Mouse (Mus musculus): ENCODE measurements around the gene Sft2d1. TPM values are rescaled to one million over a fixed set of nuclear protein-coding genes. Genes with fewer than 3 reads are reported as not detected.
A peak's percentile ranks its signal among the peaks of the same experiment; 100 is the strongest.

Sft2d1 gene
- 84.0 and 86.0 TPM in 2 replicates for total RNA-seq (2014; fragmentation: Nextera tagmentation)
- total RNA-seq (2017) = 32.9 and 33.3 TPM in 2 replicates

GRCm38 (mm10) chr17:8310838-8311614 lies at the start of gene Sft2d1:
TSS of gene Sft2d1 (plus strand) at chr17:8311102.
- ATAC-seq (replicated peaks; ENCODE audit: poor library complexity, severe bottlenecking) = peak; percentile 94

- peak; percentile 81 for ATAC-seq (replicated peaks; ENCODE audit: poor library complexity, severe bottlenecking)
Observed at GRCm38 (mm10) chr17:8264638-8265037, 46.3 kb upstream of the Sft2d1 start.

GRCm38 (mm10) chr17:8272054-8272749 lies 38.7 kb upstream of the Sft2d1 start:
- ATAC-seq (replicated peaks; ENCODE audit: poor library complexity, severe bottlenecking) = peak; percentile 72

- ATAC-seq (replicated peaks; ENCODE audit: poor library complexity, severe bottlenecking) = peak; percentile 52
Observed at GRCm38 (mm10) chr17:8272951-8273350, 38.0 kb upstream of the Sft2d1 start.

- peak; percentile 15 for ATAC-seq (replicated peaks; ENCODE audit: poor library complexity, severe bottlenecking)
Observed at GRCm38 (mm10) chr17:8276071-8276470, 34.8 kb upstream of the Sft2d1 start.

GRCm38 (mm10) chr17:8276680-8277079 lies 34.2 kb upstream of the Sft2d1 start:
- peak; percentile 54 for ATAC-seq (replicated peaks; ENCODE audit: poor library complexity, severe bottlenecking)

GRCm38 (mm10) chr17:8277266-8277665 lies 33.6 kb upstream of the Sft2d1 start:
- no peak for ATAC-seq (replicated peaks; ENCODE audit: poor library complexity, severe bottlenecking)

- no peak for ATAC-seq (replicated peaks; ENCODE audit: poor library complexity, severe bottlenecking)
Observed at GRCm38 (mm10) chr17:8278356-8278755, 32.5 kb upstream of the Sft2d1 start.

GRCm38 (mm10) chr17:8282821-8283525 lies 27.9 kb upstream of the Sft2d1 start, which contains the start of gene Mpc1:
TSS of gene Mpc1 (plus strand) at chr17:8282904.
- ATAC-seq (replicated peaks; ENCODE audit: poor library complexity, severe bottlenecking) = peak; percentile 43

GRCm38 (mm10) chr17:8283526-8284253 lies 27.2 kb upstream of the Sft2d1 start:
- peak; percentile 84 for ATAC-seq (replicated peaks; ENCODE audit: poor library complexity, severe bottlenecking)

- ATAC-seq (replicated peaks; ENCODE audit: poor library complexity, severe bottlenecking) = peak; percentile 4
Observed at GRCm38 (mm10) chr17:8284254-8284661, 26.6 kb upstream of the Sft2d1 start.

GRCm38 (mm10) chr17:8285056-8285455 lies 25.8 kb upstream of the Sft2d1 start:
- no peak for ATAC-seq (replicated peaks; ENCODE audit: poor library complexity, severe bottlenecking)

- ATAC-seq (replicated peaks; ENCODE audit: poor library complexity, severe bottlenecking) = no peak
Observed at GRCm38 (mm10) chr17:8286987-8287386, 23.9 kb upstream of the Sft2d1 start.

GRCm38 (mm10) chr17:8289993-8290679 lies 20.8 kb upstream of the Sft2d1 start:
- no peak for ATAC-seq (replicated peaks; ENCODE audit: poor library complexity, severe bottlenecking)

GRCm38 (mm10) chr17:8290736-8291135 lies 20.2 kb upstream of the Sft2d1 start:
- peak; percentile 89 for ATAC-seq (replicated peaks; ENCODE audit: poor library complexity, severe bottlenecking)

GRCm38 (mm10) chr17:8295825-8296224 lies 15.1 kb upstream of the Sft2d1 start:
- no peak for ATAC-seq (replicated peaks; ENCODE audit: poor library complexity, severe bottlenecking)

GRCm38 (mm10) chr17:8296313-8296844 lies 14.5 kb upstream of the Sft2d1 start:
- ATAC-seq (replicated peaks; ENCODE audit: poor library complexity, severe bottlenecking) = 0 out of 2 replicates have a peak, but pooled peaks have one; percentile 9

- no peak for ATAC-seq (replicated peaks; ENCODE audit: poor library complexity, severe bottlenecking)
Observed at GRCm38 (mm10) chr17:8297746-8298145, 13.2 kb upstream of the Sft2d1 start.

- no peak for ATAC-seq (replicated peaks; ENCODE audit: poor library complexity, severe bottlenecking)
Observed at GRCm38 (mm10) chr17:8298281-8298680, 12.6 kb upstream of the Sft2d1 start.

All from granulocyte monocyte progenitor cell, adult 5-6 weeks (primary cell).